Mouse (Mus musculus) spleen, postnatal 14 days (tissue): Measurements from ENCODE around the gene Slc38a3.

ENCODE experiments used
- DNase-seq, 2 experiments: peaks; one replicate each; pipeline ENCODE4 v3.0.0; 2021 to 2022; ENCODE audit warnings: low spot score in 2 of 2

Slc38a3 gene

DNA sequence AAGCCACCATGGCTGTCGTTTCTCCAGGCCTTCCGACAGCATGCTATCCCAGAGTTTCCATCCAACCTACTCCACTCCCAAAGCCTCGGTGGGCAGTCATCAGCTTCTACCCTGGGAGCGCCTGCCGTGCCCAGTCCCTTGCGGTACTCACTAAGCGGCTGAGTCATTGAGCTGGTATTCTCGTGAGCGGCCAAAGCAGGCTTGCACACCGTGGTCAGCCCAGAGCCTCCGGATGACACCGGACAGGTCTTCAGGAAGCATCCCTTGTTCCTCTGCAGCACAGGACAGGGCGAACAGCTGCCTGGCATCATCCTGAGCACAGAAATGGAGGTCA is 49.8 kb downstream of the Slc38a3 start:
- DNase-seq = no peak

GRCm38 (mm10) chr9:107618778-107619545 is 50.4 kb downstream of the Slc38a3 start:
- DNase-seq = no peak

- no peak for DNase-seq
These were observed 51.2 kb downstream of the Slc38a3 start for GRCm38 (mm10) chr9:107618098-107618497.

- DNase-seq = no peak
These were observed 51.9 kb downstream of the Slc38a3 start for GRCm38 (mm10) chr9:107617461-107617860.

- no peak for DNase-seq
These were observed 54.3 kb downstream of the Slc38a3 start for GRCm38 (mm10) chr9:107615035-107615434.

- no peak for DNase-seq
These were observed 56.3 kb downstream of the Slc38a3 start for GRCm38 (mm10) chr9:107612945-107613569.

- DNase-seq = peak; percentile 94 to 98
These were observed 57.0 kb downstream of the Slc38a3 start for GRCm38 (mm10) chr9:107612191-107612944.

GRCm38 (mm10) chr9:107611456-107612190 is 57.7 kb downstream of the Slc38a3 start:
- DNase-seq = no peak

GRCm38 (mm10) chr9:107609433-107609830 is 59.9 kb downstream of the Slc38a3 start:
- no peak for DNase-seq

- no peak for DNase-seq
These were observed 60.4 kb downstream of the Slc38a3 start, which contains the start of gene Sema3b for GRCm38 (mm10) chr9:107608741-107609432. TSS of gene Sema3b (minus strand) at chr9:107609229.

DNA sequence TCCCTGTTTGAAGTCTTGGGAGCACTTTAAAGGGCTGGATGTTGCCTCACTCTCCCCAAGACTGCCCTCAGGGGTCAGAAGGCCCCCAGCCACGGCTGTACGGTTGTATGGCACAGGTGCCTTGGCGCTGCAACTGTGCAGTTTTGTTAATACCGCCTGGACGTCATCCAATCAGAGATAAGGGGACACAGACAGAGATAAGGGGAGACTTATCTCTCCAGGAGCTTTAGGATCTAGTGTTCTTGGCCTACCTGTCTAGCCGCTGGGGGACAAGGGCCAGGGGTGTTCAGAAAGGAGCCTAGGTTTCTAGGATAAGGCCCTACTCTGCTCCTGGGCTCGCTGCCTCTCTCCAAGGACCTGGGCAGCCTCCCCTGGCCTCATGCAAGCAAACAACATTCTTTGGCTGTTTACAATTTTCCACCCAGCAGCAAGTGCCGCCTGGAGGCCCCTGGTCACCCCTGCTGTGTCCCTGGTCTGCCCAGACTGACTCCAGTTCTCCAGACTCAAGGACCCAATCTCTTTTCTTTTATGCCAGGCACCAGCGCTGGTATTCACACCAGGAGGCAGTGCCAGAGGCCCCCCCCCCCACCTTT is 61.6 kb downstream of the Slc38a3 start:
- no peak for DNase-seq

GRCm38 (mm10) chr9:107607036-107607435 is 62.3 kb downstream of the Slc38a3 start:
- DNase-seq = no peak

GRCm38 (mm10) chr9:107606591-107606990 is 62.7 kb downstream of the Slc38a3 start:
- no peak for DNase-seq

GRCm38 (mm10) chr9:107605041-107605661 is 64.2 kb downstream of the Slc38a3 start:
- DNase-seq = no peak

GRCm38 (mm10) chr9:107603251-107603650 is 66.1 kb downstream of the Slc38a3 start:
- no peak for DNase-seq

DNA sequence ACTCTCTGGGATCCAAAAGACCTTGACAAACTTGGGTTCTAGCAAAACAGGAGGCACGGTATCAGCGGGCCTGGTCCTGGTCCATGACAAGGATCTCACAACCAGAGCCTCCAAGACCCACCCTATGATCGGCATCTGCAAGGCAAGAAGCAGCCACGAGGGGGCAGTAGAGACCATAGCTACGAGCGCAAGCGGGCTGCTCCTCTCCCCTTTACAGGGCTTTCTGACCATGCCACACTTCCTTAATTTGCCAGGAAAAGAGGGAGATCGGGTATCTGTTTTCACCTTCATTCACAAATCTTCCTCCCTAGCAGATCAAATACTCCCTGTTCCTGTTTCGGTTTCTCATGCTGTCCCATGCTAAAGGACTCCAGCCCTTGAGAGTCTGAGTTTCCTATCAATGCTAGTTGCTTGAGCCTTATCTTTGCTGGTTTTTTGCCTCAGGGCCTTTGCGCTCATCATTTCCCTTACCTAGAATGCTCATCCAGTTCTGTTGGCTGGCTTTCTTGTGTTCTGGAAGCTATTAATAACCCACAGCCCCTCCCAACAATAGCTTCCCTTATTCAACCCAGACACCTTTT is 67.2 kb downstream of the Slc38a3 start:
- DNase-seq = peak; percentile 86 to 93

GRCm38 (mm10) chr9:107601275-107601674 is 68.1 kb downstream of the Slc38a3 start:
- DNase-seq = no peak

GRCm38 (mm10) chr9:107600745-107601144 is 68.6 kb downstream of the Slc38a3 start:
- DNase-seq = no peak
